Mouse (Mus musculus): ENCODE data around the gene Tmprss9. TPM values are rescaled to one million over a fixed set of nuclear protein-coding genes. Genes with fewer than 3 reads are reported as not detected.

The Tmprss9 gene
- polyA plus RNA-seq, 1 experiment, result not detected

DNA sequence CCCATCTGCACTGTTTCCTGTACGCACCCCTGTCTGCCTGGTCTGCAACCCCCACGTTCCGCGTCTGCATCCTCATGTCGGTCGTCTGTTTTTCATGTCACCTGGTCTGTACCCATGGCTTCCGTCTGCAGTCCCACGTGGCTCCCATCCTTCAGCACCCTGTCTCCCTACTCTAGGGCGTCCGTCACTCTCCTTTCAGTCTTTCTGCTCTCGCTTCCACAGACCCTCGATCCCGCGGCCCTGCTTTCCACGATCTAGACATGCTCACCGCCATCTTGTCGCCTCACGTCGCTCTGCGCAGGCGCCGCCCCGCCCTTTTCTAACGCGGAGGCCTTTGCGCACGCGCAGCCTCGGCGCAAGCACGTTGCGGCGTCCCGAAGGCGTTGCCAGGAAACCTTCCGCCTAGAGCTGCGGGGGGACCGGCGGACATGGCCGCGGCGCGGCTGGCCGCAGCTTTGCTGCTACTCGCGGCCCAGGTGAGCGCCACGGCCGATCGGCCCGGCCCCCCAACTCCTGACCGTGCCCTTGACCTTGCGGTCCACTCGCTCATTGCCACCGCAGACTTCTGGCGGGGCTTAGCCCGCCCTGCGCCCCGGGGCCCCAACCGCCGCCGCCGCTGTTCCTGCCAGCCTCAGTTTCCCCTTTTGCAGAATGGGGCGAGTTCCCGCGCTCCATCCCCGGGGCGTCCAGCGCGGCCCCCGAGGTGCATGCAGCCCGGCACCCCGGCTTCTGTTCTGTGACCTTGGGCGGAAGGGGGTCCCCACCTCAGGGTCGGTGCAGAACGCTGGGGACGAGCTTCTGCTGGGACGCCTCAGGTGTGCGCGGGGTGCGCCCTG lies 16.5 kb upstream of the Tmprss9 start, which contains the start of the genes Lsm7 and Sppl2b:
Gene Lsm7, minus strand, starts transcription at position 297 of the 836 bp plus-strand sequence.
Gene Sppl2b, plus strand, starts transcription at position 363 of the 836 bp plus-strand sequence.
- peaks cover 39% of the 10 kb centered on the region for H3K4me1 ChIP-seq (ENCODE audit: control insufficient read depth, insufficient read depth, low read length)
- under 1% methylated on average over 81 of the region's 81 CpGs for WGBS
- peak; percentile 94 for TF ChIP-seq POLR2A (IDR thresholded peaks at IDR 0.05; ENCODE audit: insufficient read depth, low read depth, low read length)
- no peak for TF ChIP-seq CTCF (IDR thresholded peaks at IDR 0.05; ENCODE audit: insufficient read depth, low read depth, low read length)

DNA sequence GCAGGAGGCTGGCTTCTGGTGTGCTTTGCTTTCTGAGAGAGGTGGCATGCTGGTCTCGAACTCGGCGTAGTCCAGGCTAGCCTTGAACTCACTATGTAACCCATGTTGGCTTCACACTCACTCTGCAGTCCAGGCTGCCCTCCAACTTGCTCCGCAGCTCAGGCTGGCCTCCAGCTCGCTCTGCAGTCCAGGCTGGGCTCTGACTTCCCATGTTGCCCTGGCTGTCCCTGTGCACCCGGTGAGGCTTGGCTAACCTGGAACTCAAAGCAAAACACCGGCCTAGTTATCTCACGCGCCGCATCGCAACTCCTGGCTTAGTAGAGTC lies 15.9 kb upstream of the Tmprss9 start:
- TF ChIP-seq POLR2A (IDR thresholded peaks at IDR 0.05; ENCODE audit: insufficient read depth, low read depth, low read length) (no peak), CTCF (IDR thresholded peaks at IDR 0.05; ENCODE audit: insufficient read depth, low read depth, low read length) (no peak)
- Histone ChIP-seq H3K4me3 (ENCODE audit: insufficient read depth, low read depth, low read length) (peak overlapping the region; percentile 62), H3K27ac (ENCODE audit: insufficient read depth, low read depth, low read length) (no peak overlapping the region), H3K4me1 (ENCODE audit: control insufficient read depth, insufficient read depth, low read length) (peaks cover 39% of the 10 kb centered on the region)
- WGBS, result 16% methylated on average over 11 of the region's 11 CpGs

More for the DNA sequence above, 16.5 kb upstream of the Tmprss9 start, which contains the start of the genes Lsm7 and Sppl2b:
- Histone ChIP-seq H3K27ac (ENCODE audit: insufficient read depth, low read depth, low read length) (peak within 1 kb of the TSS; percentile 13), H3K4me3 (ENCODE audit: insufficient read depth, low read depth, low read length) (peak within 1 kb of the TSS; percentile 62)

DNA sequence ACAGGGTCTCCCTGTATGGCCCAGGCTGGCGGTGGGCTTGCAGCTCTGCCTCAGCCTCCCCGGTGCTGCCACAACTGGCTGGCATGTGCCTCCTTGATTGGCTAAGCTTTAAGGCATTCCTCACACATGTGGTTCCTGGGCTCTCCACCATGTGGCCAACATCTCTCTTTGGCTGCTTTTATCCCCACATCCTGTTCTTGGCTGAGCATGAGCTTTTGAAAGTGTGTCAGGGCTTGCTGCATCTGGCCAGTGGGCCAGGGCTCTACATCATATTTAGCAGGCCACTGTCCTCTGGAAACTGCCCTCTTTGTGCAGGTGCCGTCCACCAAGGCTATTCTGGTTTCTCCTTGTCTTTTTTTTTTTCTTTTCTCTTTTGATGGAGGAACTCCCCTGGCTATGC lies 15.4 kb upstream of the Tmprss9 start:
- TF ChIP-seq POLR2A (IDR thresholded peaks at IDR 0.05; ENCODE audit: insufficient read depth, low read depth, low read length) (no peak), CTCF (IDR thresholded peaks at IDR 0.05; ENCODE audit: insufficient read depth, low read depth, low read length) (no peak)
- Histone ChIP-seq H3K4me1 (ENCODE audit: control insufficient read depth, insufficient read depth, low read length) (peaks cover 39% of the 10 kb centered on the region), H3K27ac (ENCODE audit: insufficient read depth, low read depth, low read length) (no peak overlapping the region), H3K4me3 (ENCODE audit: insufficient read depth, low read depth, low read length) (peak overlapping the region; percentile 62; the same call in 1 of the 2 replicates)
- 53% methylated on average over 3 of the region's 3 CpGs for WGBS

DNA sequence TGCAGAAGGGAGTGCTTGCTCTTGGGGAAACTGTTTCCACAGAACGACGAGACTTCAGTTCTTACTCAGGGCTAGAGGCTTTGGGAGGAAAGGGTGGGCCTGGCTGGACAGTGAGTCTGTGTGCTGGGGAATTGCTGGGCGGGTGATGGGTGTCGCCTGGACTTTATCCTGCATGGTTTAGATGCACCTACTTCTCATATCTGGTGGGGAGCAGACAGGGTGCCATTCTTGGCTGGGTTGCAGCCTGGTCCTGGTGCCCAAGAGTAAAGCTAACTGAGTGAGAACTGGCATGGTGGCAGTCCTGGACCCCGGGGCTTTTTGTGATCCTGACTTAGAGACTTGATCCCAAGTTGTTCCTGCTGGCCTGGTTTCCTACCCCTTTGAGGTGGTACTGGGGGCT lies 14.7 kb upstream of the Tmprss9 start:
- Histone ChIP-seq H3K4me3 (ENCODE audit: insufficient read depth, low read depth, low read length) (no peak overlapping the region), H3K27ac (ENCODE audit: insufficient read depth, low read depth, low read length) (no peak overlapping the region), H3K4me1 (ENCODE audit: control insufficient read depth, insufficient read depth, low read length) (peaks cover 39% of the 10 kb centered on the region)
- 71% methylated on average over 5 of the region's 5 CpGs for WGBS
- TF ChIP-seq POLR2A (IDR thresholded peaks at IDR 0.05; ENCODE audit: insufficient read depth, low read depth, low read length) (no peak), CTCF (IDR thresholded peaks at IDR 0.05; ENCODE audit: insufficient read depth, low read depth, low read length) (no peak)

DNA sequence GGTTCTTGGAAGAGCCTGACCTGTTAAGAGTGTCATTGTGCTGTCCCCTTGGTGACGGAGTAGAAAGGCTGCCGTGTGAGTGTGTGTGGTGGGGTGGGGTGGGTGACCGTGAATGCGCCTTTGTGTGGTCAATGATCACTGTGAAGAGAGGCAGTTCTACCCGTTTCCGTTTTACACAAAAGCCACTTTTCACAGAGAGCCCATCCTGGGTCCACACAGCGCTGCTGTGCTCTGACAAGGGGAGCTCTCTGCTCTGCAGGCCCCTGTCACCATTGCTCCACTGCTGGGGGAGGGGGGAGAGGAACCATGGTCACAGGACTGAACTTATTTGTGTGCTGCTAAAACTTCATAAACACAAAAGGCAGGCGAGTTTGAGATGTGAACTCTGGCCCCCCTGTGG lies 14.3 kb upstream of the Tmprss9 start:
- 50% methylated on average over 8 of the region's 8 CpGs for WGBS
- no peak overlapping the region for H3K4me3 ChIP-seq (ENCODE audit: insufficient read depth, low read depth, low read length)
- peaks cover 39% of the 10 kb centered on the region for H3K4me1 ChIP-seq (ENCODE audit: control insufficient read depth, insufficient read depth, low read length)
- TF ChIP-seq CTCF (IDR thresholded peaks at IDR 0.05; ENCODE audit: insufficient read depth, low read depth, low read length), result no peak
- TF ChIP-seq POLR2A (IDR thresholded peaks at IDR 0.05; ENCODE audit: insufficient read depth, low read depth, low read length), result no peak
- 0 out of 2 replicates have a peak overlapping the region, but pooled peaks have one; percentile 27 for H3K27ac ChIP-seq (ENCODE audit: insufficient read depth, low read depth, low read length)

DNA sequence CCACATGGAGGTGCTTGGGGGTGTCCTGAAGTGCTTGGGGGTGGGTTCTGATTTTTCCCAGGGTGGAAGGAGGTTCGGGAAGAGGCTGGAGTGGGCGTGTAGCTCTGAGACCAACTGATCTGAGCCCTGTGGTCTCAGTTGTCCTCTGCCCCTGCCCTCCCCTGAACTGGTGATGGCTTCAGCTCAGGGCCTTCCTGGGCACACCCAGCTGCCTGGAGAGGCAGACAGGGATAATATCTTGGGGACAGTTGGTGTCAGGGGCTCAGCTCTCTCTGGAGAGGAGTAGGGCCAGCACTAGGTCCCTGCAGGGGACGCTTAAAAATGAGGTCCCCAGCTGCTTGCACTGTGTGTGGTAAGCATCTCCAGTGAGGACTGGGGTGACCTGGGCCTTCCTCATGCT lies 13.8 kb upstream of the Tmprss9 start:
- no peak for TF ChIP-seq CTCF (IDR thresholded peaks at IDR 0.05; ENCODE audit: insufficient read depth, low read depth, low read length)
- no peak for TF ChIP-seq POLR2A (IDR thresholded peaks at IDR 0.05; ENCODE audit: insufficient read depth, low read depth, low read length)
- WGBS, result 75% methylated on average over 3 of the region's 3 CpGs
- no peak overlapping the region for H3K4me3 ChIP-seq (ENCODE audit: insufficient read depth, low read depth, low read length)
- peaks cover 39% of the 10 kb centered on the region for H3K4me1 ChIP-seq (ENCODE audit: control insufficient read depth, insufficient read depth, low read length)
- 0 out of 2 replicates have a peak overlapping the region, but pooled peaks have one; percentile 27 for H3K27ac ChIP-seq (ENCODE audit: insufficient read depth, low read depth, low read length)

DNA sequence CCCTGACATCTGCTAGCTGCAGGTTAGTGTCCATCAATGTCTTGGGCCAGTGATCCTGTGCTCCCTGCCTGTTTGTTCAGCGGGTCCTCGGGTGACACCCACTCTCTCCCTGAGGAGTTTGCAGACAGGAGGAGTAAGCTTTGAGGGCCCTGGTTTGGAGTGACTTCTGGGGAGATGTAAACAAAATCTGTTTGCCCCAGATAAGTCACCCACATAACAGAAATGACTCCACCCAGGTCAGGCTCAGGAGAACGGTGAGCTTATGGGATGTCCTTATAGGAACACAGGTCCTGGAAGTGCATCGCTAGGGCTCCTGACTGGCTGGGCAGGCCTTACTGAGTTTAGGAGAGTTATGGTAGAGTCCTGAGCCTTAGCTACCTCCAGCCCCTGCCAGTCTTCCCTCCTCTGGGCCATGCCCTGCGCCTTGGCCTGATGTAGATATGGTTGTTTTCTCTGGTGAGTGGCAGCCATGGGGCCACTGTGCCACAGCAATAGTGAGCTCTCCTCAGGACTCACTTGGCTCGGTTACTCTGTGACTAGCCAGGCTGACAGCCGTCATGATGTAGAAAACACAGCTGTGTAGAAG lies 13.2 kb upstream of the Tmprss9 start:
- WGBS, result 85% methylated on average over 7 of the region's 7 CpGs
- TF ChIP-seq CTCF (IDR thresholded peaks at IDR 0.05; ENCODE audit: insufficient read depth, low read depth, low read length), result no peak
- H3K4me1 ChIP-seq (ENCODE audit: control insufficient read depth, insufficient read depth, low read length), result peaks cover 34% of the 10 kb centered on the region
- H3K27ac ChIP-seq (ENCODE audit: insufficient read depth, low read depth, low read length), result no peak overlapping the region
- H3K4me3 ChIP-seq (ENCODE audit: insufficient read depth, low read depth, low read length), result no peak overlapping the region

DNA sequence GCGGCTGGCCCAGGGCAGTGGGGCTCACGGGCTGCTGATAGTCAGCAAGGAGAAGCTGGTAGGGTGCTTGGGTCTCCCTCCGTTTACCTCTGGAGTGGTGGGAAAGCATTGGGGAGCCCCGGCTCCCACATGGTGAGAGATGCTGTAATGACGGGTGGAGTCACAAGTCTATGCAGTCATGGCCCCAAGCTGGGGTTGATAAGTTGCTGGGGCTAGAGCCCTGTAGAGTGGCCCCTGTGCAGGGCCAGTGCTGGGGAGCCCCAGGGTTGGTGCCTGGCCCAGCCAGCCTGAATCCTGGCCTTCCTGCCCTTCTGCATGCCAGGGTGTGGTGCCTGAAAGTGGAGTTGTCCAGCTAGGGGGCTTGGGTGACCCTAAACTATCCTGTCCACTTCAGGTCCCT lies 9.3 kb upstream of the Tmprss9 start:
- TF ChIP-seq CTCF (IDR thresholded peaks at IDR 0.05; ENCODE audit: insufficient read depth, low read depth, low read length), result no peak
- no peak for TF ChIP-seq POLR2A (IDR thresholded peaks at IDR 0.05; ENCODE audit: insufficient read depth, low read depth, low read length)
- Histone ChIP-seq H3K27ac (ENCODE audit: insufficient read depth, low read depth, low read length) (no peak overlapping the region), H3K4me1 (ENCODE audit: control insufficient read depth, insufficient read depth, low read length) (peaks cover 10% of the 10 kb centered on the region), H3K4me3 (ENCODE audit: insufficient read depth, low read depth, low read length) (no peak overlapping the region)
- 92% methylated on average over 5 of the region's 5 CpGs for WGBS

DNA sequence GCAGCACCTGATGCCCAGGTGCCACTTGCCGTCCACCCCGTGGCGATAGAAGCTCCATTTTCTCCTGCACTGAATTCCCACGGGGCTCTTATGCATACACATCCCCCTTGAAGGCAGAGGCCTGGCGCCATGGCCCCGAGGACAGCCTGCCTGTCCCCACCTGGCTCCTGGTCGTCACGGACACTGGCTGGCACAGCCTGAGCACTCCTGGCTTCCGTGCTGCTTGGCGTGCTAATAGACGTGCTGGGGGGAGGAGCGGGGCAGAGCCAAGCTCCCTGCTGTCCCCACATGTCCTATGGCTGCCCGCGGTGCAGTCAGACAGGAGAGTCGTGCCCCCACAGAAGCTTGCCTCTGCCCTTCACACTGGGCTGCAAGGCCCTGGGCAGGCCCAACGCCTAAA lies 7.2 kb upstream of the Tmprss9 start:
- 87% methylated on average over 16 of the region's 16 CpGs for WGBS
- Histone ChIP-seq H3K27ac (ENCODE audit: insufficient read depth, low read depth, low read length) (no peak overlapping the region), H3K4me1 (ENCODE audit: control insufficient read depth, insufficient read depth, low read length) (no peaks in the 10 kb centered on the region), H3K4me3 (ENCODE audit: insufficient read depth, low read depth, low read length) (no peak overlapping the region)
- no peak for TF ChIP-seq POLR2A (IDR thresholded peaks at IDR 0.05; ENCODE audit: insufficient read depth, low read depth, low read length)
- TF ChIP-seq CTCF (IDR thresholded peaks at IDR 0.05; ENCODE audit: insufficient read depth, low read depth, low read length), result no peak
